Mouse (Mus musculus): ENCODE measurements around the gene Faiml. TPM values are rescaled to one million over a fixed set of nuclear protein-coding genes. Genes with fewer than 3 reads are reported as not detected.
A peak's percentile ranks its signal among the peaks of the same experiment; 100 is the strongest.

The Faiml gene
- polyA plus RNA-seq, 1 experiment from 2014 or later, result not detected

DNA sequence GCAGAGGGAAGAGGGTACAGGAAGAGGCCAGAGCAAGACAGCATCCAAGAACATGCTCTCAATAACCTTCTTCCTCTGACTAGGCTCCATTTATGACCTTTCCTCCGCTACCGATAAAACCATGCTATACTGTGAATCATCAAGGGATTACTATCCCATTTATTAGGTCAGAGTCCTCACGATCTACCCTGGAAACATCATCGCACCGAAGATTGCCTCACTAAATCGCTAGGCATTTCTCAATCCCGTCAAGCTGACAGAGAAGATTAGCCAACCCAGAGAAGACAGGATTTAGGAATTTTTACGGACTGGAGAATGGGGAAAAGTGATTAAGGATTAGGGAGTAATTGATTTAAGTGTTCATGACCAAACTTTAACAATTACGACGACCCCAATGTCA, 1.2 kb upstream of the Faiml start:
- Histone ChIP-seq H3K9me3 (no peaks in the 10 kb centered on the region), H3K4me3 (no peak overlapping the region), H3K4me1 (0 out of 2 replicates have a peak, but pooled peaks cover 6% of the 10 kb centered on the region), H3K27ac (no peak overlapping the region), H3K27me3 (ENCODE audit: insufficient read depth, poor library complexity, severe bottlenecking) (no peaks in the 10 kb centered on the region), H3K36me3 (no peaks in the 10 kb centered on the region)
- WGBS, result 86% methylated on average over 10 of the region's 10 CpGs
- DNase-seq (ENCODE audit: low spot score), result no peak

DNA sequence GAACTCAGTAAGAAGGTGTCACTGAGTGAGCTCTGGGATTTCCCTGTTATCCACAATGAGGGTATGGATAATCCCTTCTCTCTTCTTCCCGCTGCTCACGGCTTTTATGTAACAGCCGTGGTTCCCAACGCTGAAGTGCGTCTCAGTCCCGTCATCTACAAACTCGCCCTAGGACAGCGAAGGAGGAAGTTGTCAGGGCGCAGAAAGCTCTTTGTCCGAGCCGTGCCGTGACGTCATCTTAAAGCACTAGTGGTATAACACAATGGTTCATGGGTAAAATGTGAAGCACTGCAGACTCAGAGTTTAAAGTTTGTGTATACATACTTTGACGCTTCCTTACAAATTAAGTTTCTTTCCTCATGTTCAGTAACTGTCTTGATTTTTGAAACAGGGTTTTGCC, 7.6 kb downstream of the Faiml start:
- WGBS, result 83% methylated on average over 14 of the region's 14 CpGs
- Histone ChIP-seq H3K9me3 (no peaks in the 10 kb centered on the region), H3K36me3 (no peaks in the 10 kb centered on the region), H3K4me1 (no peaks in the 10 kb centered on the region), H3K27ac (no peak overlapping the region), H3K27me3 (ENCODE audit: insufficient read depth, poor library complexity, severe bottlenecking) (no peaks in the 10 kb centered on the region), H3K4me3 (no peak overlapping the region)
- no peak for DNase-seq (ENCODE audit: low spot score)

GRCm38 (mm10) chr9:99224583-99224982, 12.5 kb downstream of the Faiml start:
- H3K4me1 ChIP-seq, result no peaks in the 10 kb centered on the region
- H3K36me3 ChIP-seq, result no peaks in the 10 kb centered on the region
- WGBS, result 60% methylated on average over 3 of the region's 3 CpGs
- no peaks in the 10 kb centered on the region for H3K9me3 ChIP-seq
- no peaks in the 10 kb centered on the region for H3K27me3 ChIP-seq (ENCODE audit: insufficient read depth, poor library complexity, severe bottlenecking)
- no peak overlapping the region for H3K27ac ChIP-seq
- DNase-seq (ENCODE audit: low spot score), result no peak
- no peak overlapping the region for H3K4me3 ChIP-seq

- Histone ChIP-seq H3K4me1 (no peaks in the 10 kb centered on the region), H3K36me3 (no peaks in the 10 kb centered on the region), H3K4me3 (no peak overlapping the region), H3K27ac (no peak overlapping the region), H3K27me3 (ENCODE audit: insufficient read depth, poor library complexity, severe bottlenecking) (no peaks in the 10 kb centered on the region), H3K9me3 (no peaks in the 10 kb centered on the region)
- no peak for DNase-seq (ENCODE audit: low spot score)
- 80% methylated on average over 4 of the region's 4 CpGs for WGBS
These were observed 15.4 kb downstream of the Faiml start for GRCm38 (mm10) chr9:99221636-99222035.

- Histone ChIP-seq H3K9me3 (no peaks in the 10 kb centered on the region), H3K4me1 (no peaks in the 10 kb centered on the region), H3K4me3 (no peak overlapping the region), H3K27ac (no peak overlapping the region), H3K27me3 (ENCODE audit: insufficient read depth, poor library complexity, severe bottlenecking) (no peaks in the 10 kb centered on the region), H3K36me3 (no peaks in the 10 kb centered on the region)
- DNase-seq (ENCODE audit: low spot score), result peak; percentile 91
- WGBS, result 13% methylated on average over 6 of the region's 6 CpGs
These were observed 18.9 kb downstream of the Faiml start for GRCm38 (mm10) chr9:99217999-99218719.

DNA sequence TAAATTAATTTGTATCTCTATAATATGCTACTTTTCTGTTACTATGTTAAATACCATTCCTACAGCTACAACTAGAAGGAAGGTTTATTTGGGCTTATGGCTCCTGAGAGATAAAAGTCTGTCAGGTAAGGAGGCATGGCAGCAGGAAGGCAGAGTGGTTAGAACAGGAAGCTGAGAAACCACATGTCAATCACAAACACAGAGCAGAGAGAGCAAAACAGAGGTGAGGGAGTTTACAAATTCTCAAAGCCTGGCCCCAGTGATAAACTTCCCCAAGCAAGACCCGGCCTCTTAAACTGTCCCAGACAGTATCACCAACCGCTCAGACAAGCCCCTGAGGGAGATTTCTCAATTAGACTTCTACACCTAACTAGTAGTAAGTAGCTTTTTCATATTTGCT, 20.9 kb downstream of the Faiml start:
- DNase-seq (ENCODE audit: low spot score), result no peak
- Histone ChIP-seq H3K4me1 (no peaks in the 10 kb centered on the region), H3K27me3 (ENCODE audit: insufficient read depth, poor library complexity, severe bottlenecking) (no peaks in the 10 kb centered on the region), H3K36me3 (no peaks in the 10 kb centered on the region), H3K9me3 (no peaks in the 10 kb centered on the region), H3K4me3 (no peak overlapping the region), H3K27ac (no peak overlapping the region)
- 55% methylated on average over 2 of the region's 2 CpGs for WGBS

DNA sequence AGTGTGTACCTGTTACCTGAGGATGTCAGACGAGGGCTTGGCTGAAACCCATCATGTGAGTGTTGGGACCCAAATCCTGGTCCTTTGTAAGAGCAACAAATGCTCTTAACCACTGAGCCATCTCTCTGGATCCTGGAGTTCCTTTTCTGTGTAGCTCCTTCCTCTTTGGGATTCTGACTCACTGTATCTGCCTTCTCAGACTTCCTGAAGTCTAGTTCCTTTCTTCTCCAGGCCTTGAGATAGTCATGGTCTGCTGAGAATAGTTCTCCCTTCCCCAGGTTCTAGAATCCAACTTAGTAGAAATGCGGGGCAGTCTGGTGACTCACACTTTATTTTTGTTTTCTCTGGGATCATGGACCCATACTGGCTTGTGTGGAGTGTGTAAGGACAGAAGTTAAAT, 24.4 kb downstream of the Faiml start:
- Histone ChIP-seq H3K9me3 (no peaks in the 10 kb centered on the region), H3K4me3 (no peak overlapping the region), H3K36me3 (no peaks in the 10 kb centered on the region), H3K4me1 (no peaks in the 10 kb centered on the region), H3K27ac (no peak overlapping the region), H3K27me3 (ENCODE audit: insufficient read depth, poor library complexity, severe bottlenecking) (no peaks in the 10 kb centered on the region)
- no peak for DNase-seq (ENCODE audit: low spot score)
- WGBS, result 61% methylated on average over 2 of the region's 2 CpGs

DNA sequence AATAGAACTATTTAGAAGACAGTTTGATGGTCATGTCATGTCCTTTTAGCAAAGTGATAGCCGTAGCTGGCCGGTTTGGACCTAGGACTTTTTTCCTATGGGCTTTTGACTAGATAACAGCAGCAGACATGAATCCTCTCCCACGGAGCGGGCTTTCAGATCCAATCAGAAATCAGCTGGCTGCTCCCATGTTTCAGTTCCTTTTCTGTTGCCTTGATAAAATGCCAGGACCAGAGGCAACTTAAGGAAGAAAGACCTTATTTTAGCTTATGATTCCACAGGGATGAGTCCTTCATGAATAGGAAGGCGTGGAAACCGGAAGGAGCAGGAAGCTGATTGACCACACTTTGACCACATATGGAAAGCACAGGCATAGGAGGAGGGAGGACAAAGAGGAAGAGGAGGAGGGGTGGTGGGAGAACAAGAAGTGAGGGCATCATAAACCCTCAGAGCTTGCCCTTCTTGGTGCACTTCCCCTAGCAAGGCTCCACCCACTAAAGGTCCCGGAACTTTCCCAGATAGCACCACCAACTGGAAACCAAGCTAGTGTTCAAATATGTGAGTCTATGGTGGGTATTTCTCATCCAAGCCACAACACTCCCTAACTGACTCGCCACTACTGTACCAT, 53.9 kb downstream of the Faiml start:
- no peak for DNase-seq (ENCODE audit: low spot score)
- H3K4me1 ChIP-seq, result peaks cover 8% of the 10 kb centered on the region; the same call in 1 of the 2 replicates
- H3K27me3 ChIP-seq (ENCODE audit: insufficient read depth, poor library complexity, severe bottlenecking), result no peaks in the 10 kb centered on the region
- H3K9me3 ChIP-seq, result no peaks in the 10 kb centered on the region
- no peak overlapping the region for H3K4me3 ChIP-seq
- H3K27ac ChIP-seq, result no peak overlapping the region
- no peaks in the 10 kb centered on the region for H3K36me3 ChIP-seq
- 67% methylated on average over 8 of the region's 8 CpGs for WGBS

GRCm38 (mm10) chr9:99182121-99182520, 54.9 kb downstream of the Faiml start:
- no peak overlapping the region for H3K4me3 ChIP-seq
- WGBS, result 75% methylated on average over 7 of the region's 7 CpGs
- H3K27me3 ChIP-seq (ENCODE audit: insufficient read depth, poor library complexity, severe bottlenecking), result no peaks in the 10 kb centered on the region
- no peak overlapping the region for H3K27ac ChIP-seq
- DNase-seq (ENCODE audit: low spot score), result peak; percentile 82
- H3K36me3 ChIP-seq, result no peaks in the 10 kb centered on the region
- H3K9me3 ChIP-seq, result no peaks in the 10 kb centered on the region
- peaks cover 8% of the 10 kb centered on the region; the same call in 1 of the 2 replicates for H3K4me1 ChIP-seq

GRCm38 (mm10) chr9:99180272-99180671, 56.8 kb downstream of the Faiml start:
- DNase-seq (ENCODE audit: low spot score), result no peak
- no peaks in the 10 kb centered on the region for H3K36me3 ChIP-seq
- 63% methylated on average over 8 of the region's 8 CpGs for WGBS

More at GRCm38 (mm10) chr9:99180272-99180671, 56.8 kb downstream of the Faiml start:
- Histone ChIP-seq H3K27me3 (ENCODE audit: insufficient read depth, poor library complexity, severe bottlenecking) (no peaks in the 10 kb centered on the region), H3K4me3 (no peak overlapping the region), H3K9me3 (no peaks in the 10 kb centered on the region), H3K27ac (no peak overlapping the region), H3K4me1 (peaks cover 5% of the 10 kb centered on the region; the same call in 1 of the 2 replicates)

Other genes with a start within 250 kb of the Faiml start
- gene Gm1123, start 201.5 kb downstream of the Faiml start, polyA plus RNA-seq (2016; fragmentation: Nextera tagmentation; extraction: Ambion mirVana), result 0.09 TPM in 1 of 2 replicates, not detected in the other
- 2.0 and 2.4 TPM in 2 replicates for gene Pik3cb, start 96.6 kb downstream of the Faiml start, polyA plus RNA-seq (2016; fragmentation: Nextera tagmentation; extraction: Ambion mirVana)
- 25.9 and 27.3 TPM in 2 replicates for gene Cep70, start 6.1 kb upstream of the Faiml start, polyA plus RNA-seq (2016; fragmentation: Nextera tagmentation; extraction: Ambion mirVana)
- 0.11 and 0.23 TPM in 2 replicates for gene Esyt3, start 121.3 kb upstream of the Faiml start, polyA plus RNA-seq (2016; fragmentation: Nextera tagmentation; extraction: Ambion mirVana)
- 5.1 and 7.5 TPM in 2 replicates for gene Mras, start 200.1 kb upstream of the Faiml start, polyA plus RNA-seq (2016; fragmentation: Nextera tagmentation; extraction: Ambion mirVana)
- gene Nme9, start 214.2 kb upstream of the Faiml start, polyA plus RNA-seq (2016; fragmentation: Nextera tagmentation; extraction: Ambion mirVana), result not detected in 2 replicates

All from heart, embryonic 10.5 days (tissue).